Mouse (Mus musculus): ENCODE measurements around the gene Stub1.

DNA sequence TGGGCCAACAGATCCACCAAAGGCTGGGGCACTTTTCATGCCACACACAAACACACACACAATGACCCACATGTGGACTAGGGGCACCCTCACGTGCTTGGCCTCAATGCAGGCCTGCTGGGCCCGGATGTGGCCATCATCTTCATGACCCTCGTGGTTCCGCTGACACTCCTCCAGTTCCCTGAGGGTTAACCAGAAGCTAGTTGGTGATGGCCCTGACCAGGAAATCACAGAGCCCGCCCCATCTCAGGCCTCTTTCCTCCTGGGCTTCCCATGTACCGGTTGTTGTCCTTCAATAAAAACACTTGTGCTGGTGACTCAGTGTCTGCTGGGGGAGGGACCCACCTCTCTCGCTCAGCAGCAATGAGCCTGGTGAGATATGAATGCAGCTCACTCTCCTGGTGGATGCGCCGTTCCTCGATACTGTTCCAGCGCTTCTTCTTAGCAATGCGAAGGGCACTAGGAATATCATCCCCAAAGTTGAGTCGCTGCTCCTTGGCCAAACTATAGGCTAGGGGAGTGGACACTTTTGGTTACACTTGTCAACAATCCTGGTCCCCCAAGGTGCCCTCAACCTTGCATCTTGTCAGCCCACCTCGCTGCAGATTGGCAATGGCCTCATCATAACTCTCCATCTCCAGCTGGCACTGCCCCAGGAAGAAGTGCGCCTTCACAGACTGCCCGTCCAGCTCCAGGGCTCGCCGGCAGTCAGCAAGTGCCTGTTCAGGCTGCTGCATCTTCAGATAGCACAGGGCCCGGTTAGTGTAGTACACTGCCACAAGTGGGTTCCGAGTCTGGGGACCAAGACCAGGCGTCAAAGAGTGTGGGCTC lies 1.5 kb downstream of the Stub1 start:
- TF ChIP-seq CTCF (IDR thresholded peaks at IDR 0.05; ENCODE audit: borderline replicate concordance, control insufficient read depth, extremely low read depth, insufficient read depth, low read length, poor library complexity) (no peak), POLR2A (IDR thresholded peaks at IDR 0.05; ENCODE audit: control insufficient read depth, extremely low read depth, insufficient read depth, low read length, poor library complexity) (no peak)

Measured in thymus, adult 2 months (tissue).